Mouse (Mus musculus): ENCODE measurements around the gene Ces4a. TPM values are rescaled to one million over a fixed set of nuclear protein-coding genes. Genes with fewer than 3 reads are reported as not detected.
"Not testable (repeated sequence)": the region's sequence is repeated elsewhere in the genome, so short reads cannot be mapped to it uniquely, and the experiment has no call there.

Gene Ces4a
- not detected in 2 replicates for polyA plus RNA-seq (2015; fragmentation: Nextera tagmentation; extraction: Ambion mirVana)

DNA sequence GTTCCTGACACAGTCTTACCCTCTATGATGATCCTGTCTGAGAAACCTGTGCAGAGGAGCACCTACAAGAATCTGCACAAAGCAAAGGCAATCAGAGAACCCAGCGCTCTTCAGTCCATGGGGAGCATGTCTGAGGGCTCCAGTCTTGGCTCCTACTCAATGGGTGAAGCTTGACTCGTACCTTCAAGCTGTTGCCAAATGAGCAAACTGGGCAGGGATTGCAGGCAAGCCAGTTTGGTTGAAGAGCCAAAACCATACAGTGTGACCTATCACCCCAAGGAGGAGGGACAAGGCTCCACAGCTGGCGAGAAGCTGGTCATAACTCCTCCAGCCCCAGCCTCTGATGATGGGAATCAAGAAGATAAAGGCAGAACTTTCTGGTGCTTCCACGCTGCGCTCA lies at the start of gene Ces4a:
Gene Ces4a, plus strand, starts transcription at position 292 of the 400 bp plus-strand sequence.
- 68% methylated on average over 5 of the region's 5 CpGs for WGBS
- no peaks in the 10 kb centered on the region for H3K27me3 ChIP-seq (ENCODE audit: control insufficient read depth, insufficient read depth, low read length)
- ATAC-seq (replicated peaks; ENCODE audit: extremely low read depth, insufficient read depth, low FRiP score): no peak
- H3K36me3 ChIP-seq (ENCODE audit: control insufficient read depth, insufficient read depth): no peaks in the 10 kb centered on the region
- no peak within 1 kb of the TSS for H3K27ac ChIP-seq (ENCODE audit: low read length)
- no peak within 1 kb of the TSS for H3K4me2 ChIP-seq (ENCODE audit: low read depth, low read length)
- no peaks in the 10 kb centered on the region for H3K4me1 ChIP-seq (ENCODE audit: control insufficient read depth, insufficient read depth, low read length)
- H3K9me3 ChIP-seq (replicated peaks; ENCODE audit: control insufficient read depth, low read length): no peaks in the 10 kb centered on the region
- H3K9ac ChIP-seq (ENCODE audit: low read length): no peak within 1 kb of the TSS
- H3K4me3 ChIP-seq (ENCODE audit: low read length): no peak within 1 kb of the TSS

DNA sequence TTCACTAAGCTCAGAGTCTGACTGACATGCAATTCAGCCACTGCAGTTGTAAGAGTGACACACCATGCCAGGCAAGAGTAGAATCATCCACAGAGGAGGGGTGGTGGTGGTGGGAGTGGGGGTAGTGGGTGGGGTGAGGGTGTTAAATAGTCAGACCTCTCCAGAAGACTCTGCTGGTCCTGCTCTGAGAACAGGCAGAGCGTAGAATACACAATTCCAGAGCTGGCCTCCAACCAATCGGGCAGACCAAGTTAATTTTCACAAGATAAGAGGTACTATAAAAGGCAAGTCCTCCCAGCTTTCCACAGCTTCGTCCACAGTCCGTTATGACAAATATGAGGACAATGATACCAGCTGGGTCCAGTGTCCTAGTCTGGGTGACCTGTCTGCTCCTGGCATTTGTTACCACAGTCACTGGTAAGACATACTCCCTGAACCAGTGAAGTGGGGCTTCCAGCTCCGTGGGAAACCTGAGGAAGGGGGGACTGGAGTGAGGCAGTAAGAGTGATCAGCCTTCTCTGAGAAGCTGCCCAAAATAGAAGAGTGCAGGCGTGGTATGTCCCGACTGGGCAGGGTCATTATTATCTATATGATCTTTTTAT lies 48.0 kb upstream of the Ces4a start, which contains the start of gene Ces3b:
Gene Ces3b, plus strand, starts transcription at position 305 of the 602 bp plus-strand sequence.
- Histone ChIP-seq H3K27me3 (ENCODE audit: control insufficient read depth, insufficient read depth, low read length) (no peaks in the 10 kb centered on the region), H3K4me1 (ENCODE audit: control insufficient read depth, insufficient read depth, low read length) (peaks cover 6% of the 10 kb centered on the region), H3K27ac (ENCODE audit: low read length) (peak within 1 kb of the TSS; percentile 78), H3K9me3 (replicated peaks; ENCODE audit: control insufficient read depth, low read length) (no peaks in the 10 kb centered on the region), H3K36me3 (ENCODE audit: control insufficient read depth, insufficient read depth) (no peaks in the 10 kb centered on the region), H3K9ac (ENCODE audit: low read length) (peak within 1 kb of the TSS; percentile 25; the same call in 1 of the 2 replicates), H3K4me3 (ENCODE audit: low read length) (peak within 1 kb of the TSS; percentile 14; the same call in 1 of the 2 replicates), H3K4me2 (ENCODE audit: low read depth, low read length) (peak within 1 kb of the TSS; percentile 55)
- WGBS: 29% methylated on average over 7 of the region's 7 CpGs
- ATAC-seq (replicated peaks; ENCODE audit: extremely low read depth, insufficient read depth, low FRiP score): peak; percentile 84

DNA sequence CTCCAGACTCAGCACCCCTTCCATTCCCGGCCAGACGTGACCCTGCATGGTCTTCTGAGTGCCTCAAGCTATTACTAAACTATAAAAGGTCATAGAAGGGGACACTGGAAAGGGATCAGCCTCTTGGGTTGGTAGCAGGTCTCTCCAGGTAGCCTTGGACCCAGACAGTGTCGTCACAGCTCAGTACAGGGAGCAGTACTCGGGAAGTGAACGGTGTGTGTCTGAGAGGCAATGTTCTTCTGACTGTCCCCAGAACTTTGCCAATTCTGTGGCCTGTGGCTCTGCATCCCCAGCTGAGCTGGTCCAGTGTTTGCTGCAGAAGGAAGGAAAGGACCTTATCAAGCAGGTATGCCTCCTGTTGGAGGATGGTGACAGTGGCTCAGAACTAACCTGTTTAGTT lies 43.4 kb upstream of the Ces4a start:
- not testable (repeated sequence) for H3K9ac ChIP-seq (ENCODE audit: low read length); H3K4me3 ChIP-seq (ENCODE audit: low read length); H3K27ac ChIP-seq (ENCODE audit: low read length); H3K27me3 ChIP-seq (ENCODE audit: control insufficient read depth, insufficient read depth, low read length); H3K4me1 ChIP-seq (ENCODE audit: control insufficient read depth, insufficient read depth, low read length); H3K36me3 ChIP-seq (ENCODE audit: control insufficient read depth, insufficient read depth); H3K9me3 ChIP-seq (replicated peaks; ENCODE audit: control insufficient read depth, low read length); H3K4me2 ChIP-seq (ENCODE audit: low read depth, low read length); ATAC-seq (replicated peaks; ENCODE audit: extremely low read depth, insufficient read depth, low FRiP score)
- 75% methylated on average over 5 of the region's 5 CpGs for whole genome bisulfite sequencing

DNA sequence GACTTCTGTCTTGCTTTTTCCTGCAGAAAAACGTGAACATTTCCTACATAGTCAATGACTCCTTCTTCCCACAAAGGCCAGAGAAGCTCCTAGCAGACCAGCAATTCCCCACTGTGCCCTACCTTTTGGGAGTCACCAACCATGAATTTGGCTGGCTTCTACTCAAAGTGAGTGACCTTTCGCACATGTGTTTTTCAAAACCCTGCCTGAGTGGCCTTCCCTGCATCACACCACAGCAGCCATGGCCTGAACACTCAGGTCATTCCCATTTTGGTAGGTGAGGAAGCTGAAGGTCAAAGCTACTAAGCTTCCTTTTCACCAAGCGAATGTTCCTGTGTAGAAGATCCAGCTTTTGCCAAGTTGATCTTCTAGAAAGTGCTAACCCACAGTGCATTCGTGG lies 43.0 kb upstream of the Ces4a start:
- no peak for ATAC-seq (replicated peaks; ENCODE audit: extremely low read depth, insufficient read depth, low FRiP score)
- H3K4me3 ChIP-seq (ENCODE audit: low read length): no peak overlapping the region
- WGBS: 55% methylated on average over 4 of the region's 4 CpGs
- no peak overlapping the region for H3K27ac ChIP-seq (ENCODE audit: low read length)
- peaks cover 2% of the 10 kb centered on the region for H3K4me1 ChIP-seq (ENCODE audit: control insufficient read depth, insufficient read depth, low read length)
- no peaks in the 10 kb centered on the region for H3K36me3 ChIP-seq (ENCODE audit: control insufficient read depth, insufficient read depth)
- H3K27me3 ChIP-seq (ENCODE audit: control insufficient read depth, insufficient read depth, low read length): no peaks in the 10 kb centered on the region
- H3K9ac ChIP-seq (ENCODE audit: low read length): no peak overlapping the region
- no peaks in the 10 kb centered on the region for H3K9me3 ChIP-seq (replicated peaks; ENCODE audit: control insufficient read depth, low read length)
- H3K4me2 ChIP-seq (ENCODE audit: low read depth, low read length): no peak overlapping the region

DNA sequence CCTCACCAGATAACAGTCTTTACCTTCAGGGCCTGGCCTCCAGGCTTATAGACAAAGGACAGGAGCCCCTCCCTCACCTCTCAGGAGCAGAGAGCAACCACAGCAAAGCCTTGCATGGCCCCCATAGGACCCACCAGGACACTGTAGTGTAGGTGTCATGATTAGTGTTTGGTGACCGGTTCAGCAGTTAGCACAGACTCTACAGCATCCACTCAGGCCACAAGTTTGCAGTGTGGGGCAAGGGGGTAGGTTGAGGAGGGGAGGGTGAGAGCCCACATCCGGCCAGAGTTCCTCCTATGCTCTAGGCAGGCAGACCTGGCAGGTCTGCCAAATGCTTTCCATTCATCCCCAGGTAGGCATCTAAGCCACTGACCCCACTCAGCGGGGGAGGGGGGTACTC lies 37.6 kb upstream of the Ces4a start:
- 81% methylated on average over 3 of the region's 3 CpGs for WGBS
- ATAC-seq (replicated peaks; ENCODE audit: extremely low read depth, insufficient read depth, low FRiP score): no peak

DNA sequence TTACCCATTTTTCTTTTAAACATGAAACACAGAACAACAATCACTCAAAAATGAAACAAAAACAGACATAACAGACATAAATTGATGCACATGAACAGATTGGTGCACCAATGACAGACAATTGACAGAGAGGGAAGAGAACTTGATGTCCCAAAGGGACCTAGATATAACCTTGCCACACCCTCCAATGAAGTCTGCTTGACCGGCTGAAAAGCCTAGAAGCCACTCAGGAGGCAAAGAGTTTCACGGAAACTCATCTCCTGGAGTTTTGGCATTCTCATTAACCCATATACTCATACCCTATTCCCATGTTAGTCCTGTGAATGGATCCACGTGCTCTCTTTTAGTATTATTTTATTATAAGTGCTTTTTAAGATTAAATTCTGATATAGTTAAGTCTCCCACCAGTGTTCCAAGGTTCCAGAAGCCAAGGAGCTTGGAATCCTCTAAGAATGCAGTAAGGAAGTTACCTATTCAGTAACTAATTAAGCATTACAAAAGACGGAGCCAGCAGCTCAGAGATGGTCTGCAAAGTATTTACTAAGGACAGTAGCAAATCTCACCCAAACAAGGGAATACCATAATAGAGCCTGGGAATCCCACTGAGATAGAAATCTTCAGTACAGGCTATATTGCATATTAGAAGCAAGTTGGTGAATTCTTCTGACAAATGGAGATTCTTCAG lies 29.4 kb upstream of the Ces4a start:
- not testable (repeated sequence) for H3K27ac ChIP-seq (ENCODE audit: low read length); ATAC-seq (replicated peaks; ENCODE audit: extremely low read depth, insufficient read depth, low FRiP score); H3K4me1 ChIP-seq (ENCODE audit: control insufficient read depth, insufficient read depth, low read length); H3K4me3 ChIP-seq (ENCODE audit: low read length); H3K4me2 ChIP-seq (ENCODE audit: low read depth, low read length); H3K9me3 ChIP-seq (replicated peaks; ENCODE audit: control insufficient read depth, low read length); H3K27me3 ChIP-seq (ENCODE audit: control insufficient read depth, insufficient read depth, low read length); H3K9ac ChIP-seq (ENCODE audit: low read length); H3K36me3 ChIP-seq (ENCODE audit: control insufficient read depth, insufficient read depth)
- WGBS: 76% methylated on average over 4 of the region's 4 CpGs

More for the DNA sequence above, 37.6 kb upstream of the Ces4a start:
- no peaks in the 10 kb centered on the region; the same call in 1 of the 2 replicates for H3K4me1 ChIP-seq (ENCODE audit: control insufficient read depth, insufficient read depth, low read length)
- H3K36me3 ChIP-seq (ENCODE audit: control insufficient read depth, insufficient read depth): no peaks in the 10 kb centered on the region
- no peak overlapping the region for H3K4me3 ChIP-seq (ENCODE audit: low read length)
- H3K9ac ChIP-seq (ENCODE audit: low read length): no peak overlapping the region
- no peak overlapping the region for H3K4me2 ChIP-seq (ENCODE audit: low read depth, low read length)
- H3K9me3 ChIP-seq (replicated peaks; ENCODE audit: control insufficient read depth, low read length): no peaks in the 10 kb centered on the region
- H3K27me3 ChIP-seq (ENCODE audit: control insufficient read depth, insufficient read depth, low read length): no peaks in the 10 kb centered on the region
- H3K27ac ChIP-seq (ENCODE audit: low read length): no peak overlapping the region

DNA sequence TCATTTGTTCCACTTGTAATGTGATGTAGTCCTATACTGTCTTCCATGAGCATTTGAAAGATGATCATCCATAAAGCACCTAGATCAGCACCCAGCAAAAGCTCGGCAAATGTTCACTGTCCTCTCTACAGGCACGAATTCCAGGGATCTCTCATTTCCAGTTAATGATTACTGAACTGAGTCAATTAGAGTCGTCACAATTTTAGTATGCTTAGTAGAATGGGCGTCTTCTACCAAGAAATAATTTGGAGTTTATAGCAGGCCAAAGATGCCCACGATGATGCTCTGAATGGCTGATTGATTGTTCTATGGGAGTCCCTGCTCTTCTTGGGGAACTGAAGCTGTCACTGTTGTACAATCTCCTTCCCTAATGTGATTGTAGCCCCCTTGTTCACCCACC lies 27.9 kb upstream of the Ces4a start:
- WGBS: 71% methylated on average over 5 of the region's 5 CpGs

DNA sequence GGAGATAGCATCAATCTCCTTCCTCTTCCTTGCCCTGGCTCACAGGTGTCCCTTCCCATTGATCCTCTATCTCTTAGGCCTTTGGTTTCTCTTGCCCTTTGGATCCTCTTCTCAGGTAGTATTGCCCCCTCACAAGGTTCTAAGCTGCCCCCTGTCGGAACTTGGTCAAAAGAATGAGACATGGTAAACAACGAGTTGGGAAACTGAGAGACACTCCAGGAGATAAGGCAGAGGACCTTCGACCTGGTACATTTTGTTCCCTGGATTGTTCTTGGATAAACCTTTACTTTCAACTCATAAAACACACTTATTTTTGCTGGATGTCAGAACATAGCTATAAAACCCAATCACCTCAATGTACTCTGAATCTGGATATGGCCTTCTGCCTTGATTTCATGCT lies 27.4 kb upstream of the Ces4a start:
- Histone ChIP-seq H3K9ac (ENCODE audit: low read length) (no peak overlapping the region), H3K36me3 (ENCODE audit: control insufficient read depth, insufficient read depth) (no peaks in the 10 kb centered on the region), H3K4me1 (ENCODE audit: control insufficient read depth, insufficient read depth, low read length) (no peaks in the 10 kb centered on the region), H3K27ac (ENCODE audit: low read length) (no peak overlapping the region), H3K4me2 (ENCODE audit: low read depth, low read length) (no peak overlapping the region), H3K27me3 (ENCODE audit: control insufficient read depth, insufficient read depth, low read length) (no peaks in the 10 kb centered on the region), H3K9me3 (replicated peaks; ENCODE audit: control insufficient read depth, low read length) (no peaks in the 10 kb centered on the region), H3K4me3 (ENCODE audit: low read length) (no peak overlapping the region)
- 71% methylated on average over 3 of the region's 3 CpGs for WGBS
- ATAC-seq (replicated peaks; ENCODE audit: extremely low read depth, insufficient read depth, low FRiP score): no peak

More for the DNA sequence above, 27.9 kb upstream of the Ces4a start:
- H3K36me3 ChIP-seq (ENCODE audit: control insufficient read depth, insufficient read depth); H3K4me1 ChIP-seq (ENCODE audit: control insufficient read depth, insufficient read depth, low read length); H3K27ac ChIP-seq (ENCODE audit: low read length); H3K4me2 ChIP-seq (ENCODE audit: low read depth, low read length); ATAC-seq (replicated peaks; ENCODE audit: extremely low read depth, insufficient read depth, low FRiP score); H3K9me3 ChIP-seq (replicated peaks; ENCODE audit: control insufficient read depth, low read length); H3K4me3 ChIP-seq (ENCODE audit: low read length); H3K27me3 ChIP-seq (ENCODE audit: control insufficient read depth, insufficient read depth, low read length); H3K9ac ChIP-seq (ENCODE audit: low read length): not testable (repeated sequence)

DNA sequence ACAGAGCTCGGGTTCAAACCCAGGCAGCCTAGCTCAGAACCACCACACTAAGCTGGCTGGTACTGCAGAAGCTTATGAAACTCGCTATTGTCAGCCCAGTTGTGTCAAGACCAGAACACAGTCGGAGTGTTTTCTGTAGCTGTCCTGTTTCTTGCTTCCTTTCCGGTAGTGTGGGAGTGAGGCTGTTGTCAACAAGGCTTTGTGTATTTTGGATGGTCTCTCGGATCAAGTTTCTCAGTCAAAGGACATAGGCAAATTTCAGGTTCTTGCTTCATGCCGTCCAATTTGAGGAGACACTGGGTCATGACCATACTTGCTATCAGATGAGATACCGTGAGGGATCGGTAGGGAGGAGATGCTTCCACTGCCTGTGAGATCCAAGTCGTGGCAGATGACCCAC lies 1.7 kb upstream of the Ces4a start:
- no peak for ATAC-seq (replicated peaks; ENCODE audit: extremely low read depth, insufficient read depth, low FRiP score)
- H3K4me1 ChIP-seq (ENCODE audit: control insufficient read depth, insufficient read depth, low read length): no peaks in the 10 kb centered on the region
- H3K27me3 ChIP-seq (ENCODE audit: control insufficient read depth, insufficient read depth, low read length): no peaks in the 10 kb centered on the region
- no peak overlapping the region for H3K9ac ChIP-seq (ENCODE audit: low read length)
- no peak overlapping the region for H3K27ac ChIP-seq (ENCODE audit: low read length)
- no peaks in the 10 kb centered on the region for H3K36me3 ChIP-seq (ENCODE audit: control insufficient read depth, insufficient read depth)
- no peaks in the 10 kb centered on the region for H3K9me3 ChIP-seq (replicated peaks; ENCODE audit: control insufficient read depth, low read length)
- H3K4me2 ChIP-seq (ENCODE audit: low read depth, low read length): no peak overlapping the region
- 68% methylated on average over 9 of the region's 9 CpGs for WGBS
- no peak overlapping the region for H3K4me3 ChIP-seq (ENCODE audit: low read length)
